Mouse (Mus musculus): ENCODE data around the gene Rad51c.

Rad51c gene

GRCm38 (mm10) chr11:87359262-87359612 is 45.5 kb downstream of the Rad51c start:
- no peak for DNase-seq

GRCm38 (mm10) chr11:87358331-87359261 is 46.2 kb downstream of the Rad51c start, which contains the start of gene Ppm1e:
TSS of gene Ppm1e (minus strand) at chr11:87359023.
- DNase-seq: peak; percentile 83 to 91

GRCm38 (mm10) chr11:87357317-87358300 is 47.1 kb downstream of the Rad51c start:
- peak; percentile 45 to 50 for DNase-seq

- DNase-seq: no peak
These were observed 49.9 kb downstream of the Rad51c start for GRCm38 (mm10) chr11:87354861-87355260.

GRCm38 (mm10) chr11:87353646-87354170 is 51.0 kb downstream of the Rad51c start:
- no peak for DNase-seq
